Mouse (Mus musculus): ENCODE data around the gene Palm2. TPM values are rescaled to one million over a fixed set of nuclear protein-coding genes. Genes with fewer than 3 reads are reported as not detected.

The Palm2 gene
- polyA plus RNA-seq, 2 experiments = 0.03 to 0.06 TPM

DNA sequence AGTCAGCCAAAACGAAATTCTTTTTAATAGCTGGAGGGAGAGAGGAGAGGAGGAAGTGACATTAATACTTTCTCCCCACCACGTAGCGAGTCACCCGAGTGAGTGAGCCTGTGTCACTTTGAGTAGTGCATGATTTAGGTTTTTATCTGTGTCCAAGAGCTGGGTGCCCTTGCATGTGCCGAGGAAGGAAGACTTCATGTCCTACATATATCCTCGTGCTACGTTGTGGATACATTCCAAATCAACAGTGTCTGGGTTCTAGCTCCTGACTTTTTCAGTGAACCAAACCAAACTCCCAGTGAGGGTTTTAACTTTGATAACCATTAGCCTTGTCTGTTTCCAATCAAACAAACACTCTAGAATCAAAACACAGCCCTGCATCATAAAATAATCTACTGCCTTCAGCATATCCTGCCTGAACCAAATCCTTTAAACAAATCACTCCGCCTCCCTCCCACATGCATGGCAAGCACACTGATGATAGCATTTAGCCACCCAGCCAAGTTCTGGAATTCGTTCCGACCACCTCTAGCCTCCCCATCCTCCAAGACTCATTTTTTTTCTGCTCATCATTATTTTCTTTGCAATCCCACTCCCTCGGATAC is 309.4 kb downstream of the Palm2 start:
- Histone ChIP-seq H3K27ac (no peak overlapping the region), H3K4me1 (replicated peaks; ENCODE audit: control insufficient read depth in 2 of 2, insufficient read depth in 2 of 2, low read length in 1 of 2) (no peaks in the 10 kb centered on the region), H3K36me3 (replicated peaks; ENCODE audit: control insufficient read depth, insufficient read depth, low read depth) (no peaks in the 10 kb centered on the region), H3K9ac (replicated peaks) (no peak overlapping the region), H3K9me3 (ENCODE audit: control insufficient read depth, low read length) (no peaks in the 10 kb centered on the region), H3K4me2 (ENCODE audit: low read depth) (no peak overlapping the region), H3K4me3 (ENCODE audit: insufficient read depth in 1 of 2, low read depth in 2 of 2, low read length in 2 of 2) (no peak overlapping the region), H3K27me3 (ENCODE audit: control insufficient read depth, insufficient read depth, low read length) (no peaks in the 10 kb centered on the region)
- no peak for DNase-seq (ENCODE audit: low read depth in 3 of 3, low spot score in 3 of 3)
- no peak for ATAC-seq (ENCODE audit: insufficient read depth)
- WGBS (ENCODE audit: insufficient replicate concordance) = 37% methylated on average over 11 of the region's 11 CpGs
- TF ChIP-seq EP300 (IDR thresholded peaks at IDR 0.05; ENCODE audit: low read depth) = no peak
- TF ChIP-seq CTCF (IDR thresholded peaks at IDR 0.05; ENCODE audit: low read depth) = no peak

DNA sequence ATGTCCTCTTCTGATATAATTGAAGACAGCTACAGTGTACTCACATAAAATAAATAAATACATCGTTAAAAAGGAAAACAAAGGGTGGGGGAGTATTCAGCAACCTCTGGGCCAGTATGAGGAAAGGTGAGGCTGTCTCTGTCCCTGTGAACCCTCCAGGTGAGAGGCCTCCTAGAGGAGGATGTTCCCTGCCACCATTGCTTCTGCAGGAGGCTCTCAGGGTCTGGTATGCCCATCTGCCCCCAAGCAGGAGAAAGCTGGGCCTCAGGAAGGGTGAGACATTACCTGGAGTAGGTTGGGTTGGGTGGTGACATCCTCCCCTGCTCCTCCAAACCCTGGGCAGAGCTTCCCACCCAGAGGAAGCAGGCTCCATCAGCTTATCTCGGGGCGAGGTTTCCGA is 316.6 kb downstream of the Palm2 start:
- no peak for TF ChIP-seq CTCF (IDR thresholded peaks at IDR 0.05; ENCODE audit: low read depth)
- no peak for TF ChIP-seq EP300 (IDR thresholded peaks at IDR 0.05; ENCODE audit: low read depth)
- Histone ChIP-seq H3K9me3 (ENCODE audit: control insufficient read depth, low read length) (no peaks in the 10 kb centered on the region), H3K27ac (no peak overlapping the region), H3K9ac (replicated peaks) (no peak overlapping the region), H3K27me3 (ENCODE audit: control insufficient read depth, insufficient read depth, low read length) (no peaks in the 10 kb centered on the region), H3K4me3 (ENCODE audit: insufficient read depth in 1 of 2, low read depth in 2 of 2, low read length in 2 of 2) (no peak overlapping the region), H3K4me2 (ENCODE audit: low read depth) (no peak overlapping the region), H3K36me3 (replicated peaks; ENCODE audit: control insufficient read depth, insufficient read depth, low read depth) (no peaks in the 10 kb centered on the region), H3K4me1 (replicated peaks; ENCODE audit: control insufficient read depth in 2 of 2, insufficient read depth in 2 of 2, low read length in 1 of 2) (no peaks in the 10 kb centered on the region)
- ATAC-seq (ENCODE audit: insufficient read depth) (no peak), DNase-seq (ENCODE audit: low read depth in 3 of 3, low spot score in 3 of 3) (no peak)
- WGBS (ENCODE audit: insufficient replicate concordance) = 34% methylated on average over 4 of the region's 4 CpGs

DNA sequence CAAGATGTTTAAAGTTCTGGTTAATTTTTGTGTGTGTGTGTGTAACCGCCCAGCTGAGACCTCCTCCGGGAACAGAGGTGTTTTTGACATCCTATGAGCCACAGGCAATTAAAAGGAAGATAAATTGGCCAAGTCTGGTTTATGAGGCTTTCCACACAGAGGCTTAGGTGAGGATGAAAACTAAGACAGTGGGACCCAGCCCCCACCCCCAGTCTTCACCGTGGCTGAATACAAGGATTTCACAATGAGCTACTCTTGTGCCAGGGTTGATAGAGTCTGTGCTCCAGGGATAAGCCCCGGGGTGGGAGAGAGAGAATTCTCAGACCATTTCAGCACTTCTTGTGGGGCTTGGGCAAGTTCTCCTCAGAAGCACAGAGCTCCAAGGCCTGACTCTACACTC is 317.0 kb downstream of the Palm2 start:
- no peaks in the 10 kb centered on the region for H3K9me3 ChIP-seq (ENCODE audit: control insufficient read depth, low read length)
- no peaks in the 10 kb centered on the region for H3K36me3 ChIP-seq (replicated peaks; ENCODE audit: control insufficient read depth, insufficient read depth, low read depth)
- H3K4me3 ChIP-seq (ENCODE audit: insufficient read depth in 1 of 2, low read depth in 2 of 2, low read length in 2 of 2) = no peak overlapping the region
- no peak overlapping the region for H3K9ac ChIP-seq (replicated peaks)
- no peak for TF ChIP-seq CTCF (IDR thresholded peaks at IDR 0.05; ENCODE audit: low read depth)
- no peak for TF ChIP-seq EP300 (IDR thresholded peaks at IDR 0.05; ENCODE audit: low read depth)
- 28% methylated on average over 4 of the region's 4 CpGs for WGBS (ENCODE audit: insufficient replicate concordance)
- H3K4me1 ChIP-seq (replicated peaks; ENCODE audit: control insufficient read depth in 2 of 2, insufficient read depth in 2 of 2, low read length in 1 of 2) = no peaks in the 10 kb centered on the region
- ATAC-seq (ENCODE audit: insufficient read depth) (no peak), DNase-seq (ENCODE audit: low read depth in 3 of 3, low spot score in 3 of 3) (no peak)
- no peak overlapping the region for H3K27ac ChIP-seq
- no peaks in the 10 kb centered on the region for H3K27me3 ChIP-seq (ENCODE audit: control insufficient read depth, insufficient read depth, low read length)
- H3K4me2 ChIP-seq (ENCODE audit: low read depth) = no peak overlapping the region

DNA sequence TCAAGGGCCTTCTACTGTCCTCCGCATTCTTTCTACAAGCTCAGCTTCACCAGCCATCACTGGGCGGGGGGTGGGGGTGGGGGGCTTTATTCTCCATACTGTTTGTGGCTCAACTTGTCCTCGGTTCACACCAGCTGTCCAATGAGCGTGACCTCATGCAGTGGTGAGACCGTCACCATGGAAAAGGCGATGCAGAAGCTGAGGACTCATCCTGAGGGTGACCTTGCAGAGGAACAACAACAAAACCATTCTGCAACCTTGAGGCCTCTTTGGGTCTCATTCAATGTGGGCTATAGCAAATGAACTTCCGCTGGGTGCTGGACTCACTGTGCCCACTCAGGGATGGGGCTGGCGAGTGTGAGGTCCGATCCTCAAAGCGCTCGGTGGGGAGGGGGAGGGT is 317.5 kb downstream of the Palm2 start:
- Histone ChIP-seq H3K4me3 (ENCODE audit: insufficient read depth in 1 of 2, low read depth in 2 of 2, low read length in 2 of 2) (no peak overlapping the region), H3K4me2 (ENCODE audit: low read depth) (no peak overlapping the region), H3K9ac (replicated peaks) (no peak overlapping the region), H3K4me1 (replicated peaks; ENCODE audit: control insufficient read depth in 2 of 2, insufficient read depth in 2 of 2, low read length in 1 of 2) (no peaks in the 10 kb centered on the region), H3K36me3 (replicated peaks; ENCODE audit: control insufficient read depth, insufficient read depth, low read depth) (no peaks in the 10 kb centered on the region), H3K27me3 (ENCODE audit: control insufficient read depth, insufficient read depth, low read length) (no peaks in the 10 kb centered on the region), H3K9me3 (ENCODE audit: control insufficient read depth, low read length) (no peaks in the 10 kb centered on the region), H3K27ac (no peak overlapping the region)
- DNase-seq (ENCODE audit: low read depth in 3 of 3, low spot score in 3 of 3) (no peak), ATAC-seq (ENCODE audit: insufficient read depth) (no peak)
- 75% methylated on average over 11 of the region's 11 CpGs for WGBS (ENCODE audit: insufficient replicate concordance)
- TF ChIP-seq CTCF (IDR thresholded peaks at IDR 0.05; ENCODE audit: low read depth) = no peak
- no peak for TF ChIP-seq EP300 (IDR thresholded peaks at IDR 0.05; ENCODE audit: low read depth)

DNA sequence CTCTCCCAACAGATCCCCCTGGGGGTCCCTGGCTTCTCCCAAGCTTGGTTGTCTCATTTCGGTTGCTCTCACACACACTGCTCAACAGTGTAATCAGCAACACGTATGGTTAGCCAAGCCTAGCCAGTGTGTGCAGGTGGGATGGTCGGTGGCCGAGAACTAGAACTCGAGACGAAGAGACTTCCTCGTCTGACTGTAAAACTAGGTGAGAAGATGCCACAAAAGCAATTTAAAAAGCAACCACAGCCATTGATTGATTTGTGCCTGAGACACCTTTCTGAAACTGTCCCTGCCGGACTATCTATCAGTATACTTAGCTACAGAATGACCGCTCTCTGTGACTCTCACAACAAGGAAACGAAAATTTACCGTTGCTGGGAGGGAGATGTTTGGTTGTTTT is 321.0 kb downstream of the Palm2 start:
- no peaks in the 10 kb centered on the region for H3K36me3 ChIP-seq (replicated peaks; ENCODE audit: control insufficient read depth, insufficient read depth, low read depth)
- H3K27ac ChIP-seq = no peak overlapping the region
- H3K9ac ChIP-seq (replicated peaks) = no peak overlapping the region
- no peak overlapping the region for H3K4me3 ChIP-seq (ENCODE audit: insufficient read depth in 1 of 2, low read depth in 2 of 2, low read length in 2 of 2)
- H3K27me3 ChIP-seq (ENCODE audit: control insufficient read depth, insufficient read depth, low read length) = no peaks in the 10 kb centered on the region
- no peak overlapping the region for H3K4me2 ChIP-seq (ENCODE audit: low read depth)
- H3K4me1 ChIP-seq (replicated peaks; ENCODE audit: control insufficient read depth in 2 of 2, insufficient read depth in 2 of 2, low read length in 1 of 2) = no peaks in the 10 kb centered on the region
- DNase-seq (ENCODE audit: low read depth in 3 of 3, low spot score in 3 of 3) = no peak
- WGBS (ENCODE audit: insufficient replicate concordance) = 69% methylated on average over 11 of the region's 11 CpGs
- TF ChIP-seq CTCF (IDR thresholded peaks at IDR 0.05; ENCODE audit: low read depth) = no peak
- TF ChIP-seq EP300 (IDR thresholded peaks at IDR 0.05; ENCODE audit: low read depth) = no peak
- ATAC-seq (ENCODE audit: insufficient read depth) = no peak
- no peaks in the 10 kb centered on the region for H3K9me3 ChIP-seq (ENCODE audit: control insufficient read depth, low read length)

All from liver, embryonic 14.5 days (tissue).